Mouse (Mus musculus): ENCODE measurements around the gene Surf2. TPM values are rescaled to one million over a fixed set of nuclear protein-coding genes. Genes with fewer than 3 reads are reported as not detected.

Surf2 gene
- total and polyA plus RNA-seq, 2 experiments, result 10.3 to 14.5 TPM

GRCm38 (mm10) chr2:26943253-26943652 is 27.1 kb downstream of the Surf2 start:
- Histone ChIP-seq H3K27ac (replicated peaks; ENCODE audit: insufficient read depth, low read depth, low read length) (no peak overlapping the region), H3K4me3 (ENCODE audit: insufficient read depth, low read depth, low read length) (no peak overlapping the region), H3K4me1 (ENCODE audit: control insufficient read depth, insufficient read depth, low read length) (no peaks in the 10 kb centered on the region), H3K79me2 (ENCODE audit: control insufficient read depth, insufficient read depth, low read length) (no peaks in the 10 kb centered on the region), H3K9ac (ENCODE audit: low read depth, low read length) (no peak overlapping the region), H3K27me3 (ENCODE audit: control insufficient read depth, insufficient read depth, low read length) (no peaks in the 10 kb centered on the region), H3K36me3 (ENCODE audit: control insufficient read depth, insufficient read depth, low read length) (no peaks in the 10 kb centered on the region)
- WGBS, result 83% methylated on average over 3 of the region's 3 CpGs
- DNase-seq (ENCODE audit: extremely low read depth, low read depth, low spot score), result no peak
- TF ChIP-seq CTCF (IDR thresholded peaks at IDR 0.05; ENCODE audit: low read depth, low read length), result no peak
- no peak for TF ChIP-seq POLR2A (IDR thresholded peaks at IDR 0.05; ENCODE audit: extremely low read depth, insufficient read depth, low read length)

- H3K9ac ChIP-seq (ENCODE audit: low read depth, low read length), result no peak overlapping the region
- no peaks in the 10 kb centered on the region for H3K4me1 ChIP-seq (ENCODE audit: control insufficient read depth, insufficient read depth, low read length)
- no peaks in the 10 kb centered on the region for H3K79me2 ChIP-seq (ENCODE audit: control insufficient read depth, insufficient read depth, low read length)
- no peak overlapping the region for H3K27ac ChIP-seq (replicated peaks; ENCODE audit: insufficient read depth, low read depth, low read length)
- H3K36me3 ChIP-seq (ENCODE audit: control insufficient read depth, insufficient read depth, low read length), result peaks cover 14% of the 10 kb centered on the region
- TF ChIP-seq POLR2A (IDR thresholded peaks at IDR 0.05; ENCODE audit: extremely low read depth, insufficient read depth, low read length), result no peak
- TF ChIP-seq CTCF (IDR thresholded peaks at IDR 0.05; ENCODE audit: low read depth, low read length), result no peak
- DNase-seq (ENCODE audit: extremely low read depth, low read depth, low spot score), result no peak
- 91% methylated on average over 2 of the region's 2 CpGs for WGBS
- no peaks in the 10 kb centered on the region for H3K27me3 ChIP-seq (ENCODE audit: control insufficient read depth, insufficient read depth, low read length)
- H3K4me3 ChIP-seq (ENCODE audit: insufficient read depth, low read depth, low read length), result no peak overlapping the region
These were observed 34.2 kb downstream of the Surf2 start for GRCm38 (mm10) chr2:26950411-26950810.

GRCm38 (mm10) chr2:26951346-26951905 is 35.3 kb downstream of the Surf2 start:
- TF ChIP-seq CTCF (IDR thresholded peaks at IDR 0.05; ENCODE audit: low read depth, low read length) (no peak), POLR2A (IDR thresholded peaks at IDR 0.05; ENCODE audit: extremely low read depth, insufficient read depth, low read length) (no peak)
- no peaks in the 10 kb centered on the region for H3K4me1 ChIP-seq (ENCODE audit: control insufficient read depth, insufficient read depth, low read length)
- no peak overlapping the region for H3K4me3 ChIP-seq (ENCODE audit: insufficient read depth, low read depth, low read length)
- 90% methylated on average over 8 of the region's 8 CpGs for WGBS
- no peaks in the 10 kb centered on the region for H3K27me3 ChIP-seq (ENCODE audit: control insufficient read depth, insufficient read depth, low read length)
- no peaks in the 10 kb centered on the region for H3K79me2 ChIP-seq (ENCODE audit: control insufficient read depth, insufficient read depth, low read length)
- H3K36me3 ChIP-seq (ENCODE audit: control insufficient read depth, insufficient read depth, low read length), result peaks cover 22% of the 10 kb centered on the region
- DNase-seq (ENCODE audit: extremely low read depth, low read depth, low spot score), result no peak
- H3K9ac ChIP-seq (ENCODE audit: low read depth, low read length), result no peak overlapping the region
- no peak overlapping the region for H3K27ac ChIP-seq (replicated peaks; ENCODE audit: insufficient read depth, low read depth, low read length)

GRCm38 (mm10) chr2:26952193-26952592 is 36.0 kb downstream of the Surf2 start:
- H3K36me3 ChIP-seq (ENCODE audit: control insufficient read depth, insufficient read depth, low read length), result peaks cover 22% of the 10 kb centered on the region

GRCm38 (mm10) chr2:26952866-26953265 is 36.7 kb downstream of the Surf2 start:
- DNase-seq (ENCODE audit: extremely low read depth, low read depth, low spot score), result no peak
- TF ChIP-seq CTCF (IDR thresholded peaks at IDR 0.05; ENCODE audit: low read depth, low read length) (no peak), POLR2A (IDR thresholded peaks at IDR 0.05; ENCODE audit: extremely low read depth, insufficient read depth, low read length) (no peak)
- WGBS, result 92% methylated on average over 8 of the region's 8 CpGs
- Histone ChIP-seq H3K36me3 (ENCODE audit: control insufficient read depth, insufficient read depth, low read length) (peaks cover 22% of the 10 kb centered on the region), H3K27me3 (ENCODE audit: control insufficient read depth, insufficient read depth, low read length) (no peaks in the 10 kb centered on the region), H3K27ac (replicated peaks; ENCODE audit: insufficient read depth, low read depth, low read length) (no peak overlapping the region), H3K9ac (ENCODE audit: low read depth, low read length) (no peak overlapping the region), H3K4me3 (ENCODE audit: insufficient read depth, low read depth, low read length) (no peak overlapping the region), H3K4me1 (ENCODE audit: control insufficient read depth, insufficient read depth, low read length) (peaks cover 7% of the 10 kb centered on the region; the same call in 1 of the 2 replicates), H3K79me2 (ENCODE audit: control insufficient read depth, insufficient read depth, low read length) (no peaks in the 10 kb centered on the region)

More at GRCm38 (mm10) chr2:26952193-26952592, 36.0 kb downstream of the Surf2 start:
- Histone ChIP-seq H3K4me3 (ENCODE audit: insufficient read depth, low read depth, low read length) (no peak overlapping the region), H3K9ac (ENCODE audit: low read depth, low read length) (no peak overlapping the region), H3K27ac (replicated peaks; ENCODE audit: insufficient read depth, low read depth, low read length) (no peak overlapping the region), H3K27me3 (ENCODE audit: control insufficient read depth, insufficient read depth, low read length) (no peaks in the 10 kb centered on the region), H3K79me2 (ENCODE audit: control insufficient read depth, insufficient read depth, low read length) (no peaks in the 10 kb centered on the region), H3K4me1 (ENCODE audit: control insufficient read depth, insufficient read depth, low read length) (peaks cover 5% of the 10 kb centered on the region; the same call in 1 of the 2 replicates)
- 86% methylated on average over 4 of the region's 4 CpGs for WGBS
- DNase-seq (ENCODE audit: extremely low read depth, low read depth, low spot score), result no peak
- TF ChIP-seq POLR2A (IDR thresholded peaks at IDR 0.05; ENCODE audit: extremely low read depth, insufficient read depth, low read length) (no peak), CTCF (IDR thresholded peaks at IDR 0.05; ENCODE audit: low read depth, low read length) (no peak)

- Histone ChIP-seq H3K79me2 (ENCODE audit: control insufficient read depth, insufficient read depth, low read length) (no peaks in the 10 kb centered on the region), H3K36me3 (ENCODE audit: control insufficient read depth, insufficient read depth, low read length) (peaks cover 34% of the 10 kb centered on the region), H3K4me3 (ENCODE audit: insufficient read depth, low read depth, low read length) (no peak overlapping the region), H3K4me1 (ENCODE audit: control insufficient read depth, insufficient read depth, low read length) (peaks cover 15% of the 10 kb centered on the region), H3K27me3 (ENCODE audit: control insufficient read depth, insufficient read depth, low read length) (no peaks in the 10 kb centered on the region), H3K9ac (ENCODE audit: low read depth, low read length) (no peak overlapping the region), H3K27ac (replicated peaks; ENCODE audit: insufficient read depth, low read depth, low read length) (no peak overlapping the region)
- 59% methylated on average over 2 of the region's 2 CpGs for WGBS
- TF ChIP-seq CTCF (IDR thresholded peaks at IDR 0.05; ENCODE audit: low read depth, low read length) (no peak), POLR2A (IDR thresholded peaks at IDR 0.05; ENCODE audit: extremely low read depth, insufficient read depth, low read length) (no peak)
- peak; percentile 31 for DNase-seq (ENCODE audit: extremely low read depth, low read depth, low spot score)
These were observed 38.7 kb downstream of the Surf2 start for GRCm38 (mm10) chr2:26954735-26955395.
